Mouse (Mus musculus) stomach, postnatal 0 days (tissue): ENCODE measurements around the gene Nos1. TPM values are rescaled to one million over a fixed set of nuclear protein-coding genes. Genes with fewer than 3 reads are reported as not detected.

Experiments used
- ATAC-seq: fragments of 200-750 bp; cut with Nextera tagmentation; 2 replicates; pipeline ENCODE4 v1.8.0; 2017; ENCODE audit not compliant: low FRiP score, low TSS enrichment
- DNase-seq: peaks from one replicate; pipeline ENCODE4 v3.0.0-alpha.2; 2016; ENCODE audit warnings: low spot score
- H3K27ac ChIP-seq: fragments of 300-500 bp; sonication (generic); replicated peaks from 2 replicates; pipeline ENCODE4 v1.5.1; 2014; ENCODE audit warnings: mild to moderate bottlenecking, control low read depth
- H3K27me3 ChIP-seq: fragments of 300-500 bp; sonication (generic); 2 replicates; pipeline ENCODE4 v1.6.1; 2014; ENCODE audit warnings: low read length; ENCODE audit not compliant: control insufficient read depth, insufficient read depth
- H3K36me3 ChIP-seq: fragments of 300-500 bp; sonication (generic); 2 replicates; pipeline ENCODE4 v1.6.1; 2014; ENCODE audit warnings: low read length, mixed read lengths; ENCODE audit not compliant: control insufficient read depth, insufficient read depth
- H3K4me1 ChIP-seq: fragments of 300-500 bp; sonication (generic); replicated peaks from 2 replicates; pipeline ENCODE4 v1.6.1; 2014; ENCODE audit warnings: antibody characterized with exemption; ENCODE audit not compliant: control insufficient read depth, insufficient read depth
- H3K4me2 ChIP-seq: fragments of 300-500 bp; sonication (generic); replicated peaks from 2 replicates; pipeline ENCODE4 v1.6.1; 2014; ENCODE audit warnings: low read depth, mild to moderate bottlenecking, control low read depth, moderate library complexity
- H3K4me3 ChIP-seq: fragments of 300-500 bp; sonication (generic); 2 replicates; pipeline ENCODE4 v1.5.1; 2014; ENCODE audit warnings: low read depth, low read length, control low read depth
- H3K9ac ChIP-seq: fragments of 300-500 bp; sonication (generic); 2 replicates; pipeline ENCODE4 v1.6.1; 2014; ENCODE audit warnings: mild to moderate bottlenecking, low read length, control low read depth, mixed read lengths
- H3K9me3 ChIP-seq: fragments of 300-500 bp; sonication (generic); 2 replicates; pipeline ENCODE4 v1.6.1; 2016; ENCODE audit warnings: low read length; ENCODE audit not compliant: control insufficient read depth
- CTCF ChIP-seq: IDR thresholded peaks from 2 replicates; pipeline ENCODE4 v1.5.1; 2016; ENCODE audit warnings: antibody characterized with exemption, low read depth, mild to moderate bottlenecking, moderate library complexity
- EP300 ChIP-seq: optimal IDR thresholded peaks from 2 replicates; pipeline ENCODE3; 2016; ENCODE audit warnings: antibody characterized with exemption
- WGBS: fragments of 180-500 bp; shearing (Covaris S2); extraction: QIAGEN DNeasy Blood & Tissue Kit; methylation state at CpG from one replicate; pipeline ENCODE4 v1.1.7; 2014; 5-methylcytosine and 5-hydroxymethylcytosine counted together
- polyA plus RNA-seq: library from polyadenylated mRNA; unstranded; fragments of >200 nt; fragmentation: Nextera tagmentation; extraction: Ambion mirVana; gene quantifications from 2 replicates; pipeline ENCODE4 v1.2.1, GENCODE M21; 2015

The Nos1 gene
- polyA plus RNA-seq, 1 experiment from 2014 or later = 1.2 TPM

- Histone ChIP-seq H3K36me3 (no peaks in the 10 kb centered on the region), H3K27ac (no peak overlapping the region), H3K27me3 (no peaks in the 10 kb centered on the region; the same call in 1 of the 2 replicates), H3K9me3 (no peaks in the 10 kb centered on the region), H3K4me2 (no peak overlapping the region), H3K4me1 (no peaks in the 10 kb centered on the region), H3K9ac (no peak overlapping the region), H3K4me3 (no peak overlapping the region)
- 40% methylated on average over 9 of the region's 9 CpGs for WGBS
- TF ChIP-seq EP300 (no peak), CTCF (no peak)
- ATAC-seq (no peak), DNase-seq (no peak)
Observed at GRCm38 (mm10) chr5:117840203-117840602, 59.4 kb downstream of the Nos1 start.

GRCm38 (mm10) chr5:117840988-117841387 lies 60.2 kb downstream of the Nos1 start:
- Histone ChIP-seq H3K36me3 (no peaks in the 10 kb centered on the region), H3K27me3 (no peaks in the 10 kb centered on the region; the same call in 1 of the 2 replicates), H3K4me2 (no peak overlapping the region), H3K9me3 (no peaks in the 10 kb centered on the region), H3K4me3 (no peak overlapping the region), H3K27ac (no peak overlapping the region), H3K4me1 (no peaks in the 10 kb centered on the region), H3K9ac (no peak overlapping the region)
- TF ChIP-seq CTCF (no peak), EP300 (no peak)
- WGBS = 42% methylated on average over 5 of the region's 5 CpGs
- DNase-seq = no peak
- no peak for ATAC-seq

- Histone ChIP-seq H3K27ac (no peak overlapping the region), H3K9me3 (no peaks in the 10 kb centered on the region), H3K4me1 (no peaks in the 10 kb centered on the region), H3K9ac (no peak overlapping the region), H3K27me3 (no peaks in the 10 kb centered on the region; the same call in 1 of the 2 replicates), H3K4me3 (no peak overlapping the region), H3K4me2 (peak overlapping the region; percentile 20; the same call in 1 of the 2 replicates), H3K36me3 (no peaks in the 10 kb centered on the region)
- TF ChIP-seq EP300 (no peak), CTCF (no peak)
- WGBS = 1% methylated on average over 44 of the region's 44 CpGs
- DNase-seq (no peak), ATAC-seq (no peak; the same call in 1 of the 2 replicates)
Observed at GRCm38 (mm10) chr5:117841651-117842347, 61.0 kb downstream of the Nos1 start.

- no peak for ATAC-seq
Observed at GRCm38 (mm10) chr5:117842699-117843098, 61.9 kb downstream of the Nos1 start.

GRCm38 (mm10) chr5:117844611-117845010 lies 63.8 kb downstream of the Nos1 start:
- Histone ChIP-seq H3K4me3 (no peak overlapping the region), H3K36me3 (no peaks in the 10 kb centered on the region), H3K27ac (no peak overlapping the region), H3K27me3 (no peaks in the 10 kb centered on the region; the same call in 1 of the 2 replicates), H3K9me3 (no peaks in the 10 kb centered on the region), H3K4me2 (no peak overlapping the region), H3K9ac (no peak overlapping the region), H3K4me1 (no peaks in the 10 kb centered on the region)
- no peak for TF ChIP-seq EP300
- no peak for TF ChIP-seq CTCF
- DNase-seq (no peak), ATAC-seq (no peak)
- WGBS = 7% methylated on average over 1 of the region's 1 CpGs

More at GRCm38 (mm10) chr5:117842699-117843098, 61.9 kb downstream of the Nos1 start:
- Histone ChIP-seq H3K4me3 (no peak overlapping the region), H3K4me1 (no peaks in the 10 kb centered on the region), H3K27ac (no peak overlapping the region), H3K36me3 (no peaks in the 10 kb centered on the region), H3K9me3 (no peaks in the 10 kb centered on the region), H3K9ac (no peak overlapping the region), H3K27me3 (no peaks in the 10 kb centered on the region; the same call in 1 of the 2 replicates), H3K4me2 (no peak overlapping the region)
- WGBS = 6% methylated on average over 14 of the region's 14 CpGs
- no peak for TF ChIP-seq CTCF
- TF ChIP-seq EP300 = no peak
- no peak for DNase-seq

GRCm38 (mm10) chr5:117850474-117850873 lies 69.6 kb downstream of the Nos1 start:
- 78% methylated on average over 12 of the region's 12 CpGs for WGBS

More at GRCm38 (mm10) chr5:117850474-117850873, 69.6 kb downstream of the Nos1 start:
- Histone ChIP-seq H3K27ac (no peak overlapping the region), H3K9me3 (no peaks in the 10 kb centered on the region), H3K4me2 (no peak overlapping the region), H3K36me3 (no peaks in the 10 kb centered on the region), H3K4me1 (no peaks in the 10 kb centered on the region), H3K27me3 (no peaks in the 10 kb centered on the region), H3K4me3 (no peak overlapping the region), H3K9ac (no peak overlapping the region)
- TF ChIP-seq CTCF (no peak), EP300 (no peak)
- DNase-seq (no peak), ATAC-seq (no peak)
